Mouse (Mus musculus): ENCODE measurements around the gene Olfr263.
"Not testable (repeated sequence)": the region's sequence is repeated elsewhere in the genome, so short reads cannot be mapped to it uniquely, and the experiment has no call there.

The Olfr263 gene

DNA sequence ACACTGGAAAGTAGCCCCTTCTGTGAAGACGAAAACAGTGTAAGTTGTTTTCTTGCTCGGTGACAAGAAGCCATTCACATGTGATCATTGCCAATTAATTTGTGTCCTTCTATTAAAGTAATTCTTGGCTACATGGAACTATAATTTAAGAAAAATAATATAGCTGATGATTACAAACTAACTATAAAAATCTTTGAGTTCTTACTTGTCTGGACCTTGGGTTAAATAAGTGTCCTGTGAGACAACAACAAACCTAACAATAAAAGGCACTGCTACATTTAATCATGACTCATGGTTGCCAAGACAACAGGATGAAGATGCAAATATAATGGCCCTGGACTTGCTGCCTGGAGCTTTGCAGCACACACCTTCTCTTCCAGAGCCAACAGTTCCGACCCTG is at the start of gene Olfr263:
Gene Olfr263, plus strand, starts transcription at position 301 of the 400 bp plus-strand sequence.
- not testable (repeated sequence) for DNase-seq

DNA sequence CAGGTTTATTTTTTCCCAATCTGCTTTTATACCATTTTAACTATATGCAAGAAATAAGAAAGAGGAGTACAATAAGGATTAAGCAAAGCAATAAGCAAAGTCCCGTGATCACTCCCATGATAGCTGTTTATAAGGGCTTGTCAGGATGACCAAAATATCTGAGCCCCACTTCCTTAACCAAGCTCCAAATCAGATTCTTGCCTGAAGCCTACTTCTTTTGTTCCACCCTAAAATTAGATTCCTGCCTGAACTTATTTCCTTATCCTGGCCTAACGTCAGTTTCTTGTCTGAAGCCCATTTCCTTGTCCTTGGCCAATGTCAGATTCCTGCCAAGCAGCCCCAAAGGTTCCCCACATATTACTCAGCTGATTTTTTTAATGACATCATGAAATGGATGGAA is 46.8 kb upstream of the Olfr263 start:
- no peak for DNase-seq

DNA sequence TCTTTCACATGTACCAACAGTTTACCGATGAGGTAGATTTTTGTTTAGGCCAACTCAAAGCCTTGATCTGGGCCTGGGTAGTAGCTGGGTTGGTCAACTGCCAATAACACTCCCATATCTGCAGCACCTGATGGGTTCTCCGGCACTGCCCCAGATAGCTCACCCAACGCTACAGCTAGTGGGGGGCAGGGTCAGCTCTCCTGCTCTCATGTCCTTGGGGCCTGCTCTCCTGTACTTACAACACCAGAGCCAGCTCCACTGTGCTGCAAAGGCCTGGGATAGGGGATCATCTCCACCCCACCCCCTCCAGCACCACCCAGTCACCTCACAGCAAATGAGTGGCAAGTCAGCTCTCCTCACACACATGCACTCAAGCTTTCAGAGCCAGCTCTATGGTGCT is 19.7 kb upstream of the Olfr263 start:
- DNase-seq, result no peak

- DNase-seq, result no peak
Observed at GRCm38 (mm10) chr13:21110441-21110840, 19.0 kb upstream of the Olfr263 start.

GRCm38 (mm10) chr13:21111183-21111582 is 18.3 kb upstream of the Olfr263 start, which contains the start of gene Olfr1369-ps1:
Gene Olfr1369-ps1 (plus strand): TSS chr13:21111483.
- not testable (repeated sequence) for DNase-seq

DNA sequence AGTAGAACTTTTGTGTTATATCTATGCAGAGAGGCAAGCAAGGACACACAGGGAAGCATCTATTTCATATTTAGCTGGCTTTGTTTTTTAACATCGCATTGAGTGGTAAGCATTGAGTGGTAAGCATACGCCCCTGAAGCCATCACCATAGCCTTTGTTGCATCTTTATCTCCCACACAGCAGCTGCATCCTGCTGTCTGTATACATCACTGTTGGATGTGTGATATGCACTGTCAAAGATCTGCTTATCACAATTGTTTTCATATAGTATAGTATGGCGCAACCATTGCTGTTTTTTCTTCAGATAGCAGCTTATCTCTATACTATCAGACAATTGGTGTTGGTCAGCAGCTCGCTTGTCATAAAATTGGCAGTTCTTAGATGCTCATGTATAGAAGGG is 15.3 kb upstream of the Olfr263 start:
- no peak for DNase-seq

DNA sequence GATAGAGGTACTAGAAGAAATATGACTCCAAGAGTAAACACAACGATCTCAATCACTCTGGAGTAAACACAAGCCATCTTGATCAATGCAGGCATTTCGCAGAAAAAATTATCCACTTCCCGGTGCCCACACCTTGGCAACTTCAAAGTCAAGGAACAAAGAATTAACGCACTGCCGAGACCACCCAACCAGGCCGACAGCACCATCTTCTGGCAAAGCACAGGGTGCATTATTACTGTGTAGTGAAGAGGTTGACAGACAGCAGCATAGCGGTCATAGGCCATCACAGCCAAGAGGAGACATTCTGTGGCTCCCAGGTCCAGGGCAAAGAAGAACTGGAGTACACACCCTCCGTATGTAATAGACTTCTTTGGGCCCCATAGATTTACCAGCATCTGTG is 13.0 kb downstream of the Olfr263 start:
- DNase-seq, result no peak

GRCm38 (mm10) chr13:21145767-21146166 is 16.3 kb downstream of the Olfr263 start, which contains the start of gene Olfr1368:
Gene Olfr1368 (minus strand): TSS chr13:21145867.
- no peak for DNase-seq

- no peak for DNase-seq
Observed at GRCm38 (mm10) chr13:21155888-21156287, 26.4 kb downstream of the Olfr263 start.

GRCm38 (mm10) chr13:21158071-21158470 is 28.6 kb downstream of the Olfr263 start:
- no peak for DNase-seq

GRCm38 (mm10) chr13:21158785-21159474 is 29.5 kb downstream of the Olfr263 start:
- peak; percentile 54 to 67 for DNase-seq

DNA sequence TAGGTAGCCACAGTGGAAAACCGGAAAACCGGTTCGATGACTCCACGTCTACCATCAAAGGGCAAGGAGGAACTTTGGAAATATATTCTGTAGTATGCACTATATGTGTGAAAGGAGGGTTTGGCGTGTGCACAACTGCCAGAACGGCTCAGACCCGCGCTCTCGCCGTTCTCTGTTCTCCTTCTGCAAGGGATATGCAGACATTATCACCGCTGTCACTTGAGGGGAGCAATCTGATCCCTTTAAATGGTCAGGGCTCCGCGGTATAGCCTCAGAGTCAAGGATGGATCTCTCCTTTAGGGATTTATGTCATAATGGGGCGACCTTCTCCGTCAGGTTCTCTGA is 30.0 kb downstream of the Olfr263 start:
- no peak for DNase-seq

GRCm38 (mm10) chr13:21160041-21160511 is 30.6 kb downstream of the Olfr263 start:
- DNase-seq, result no peak

DNA sequence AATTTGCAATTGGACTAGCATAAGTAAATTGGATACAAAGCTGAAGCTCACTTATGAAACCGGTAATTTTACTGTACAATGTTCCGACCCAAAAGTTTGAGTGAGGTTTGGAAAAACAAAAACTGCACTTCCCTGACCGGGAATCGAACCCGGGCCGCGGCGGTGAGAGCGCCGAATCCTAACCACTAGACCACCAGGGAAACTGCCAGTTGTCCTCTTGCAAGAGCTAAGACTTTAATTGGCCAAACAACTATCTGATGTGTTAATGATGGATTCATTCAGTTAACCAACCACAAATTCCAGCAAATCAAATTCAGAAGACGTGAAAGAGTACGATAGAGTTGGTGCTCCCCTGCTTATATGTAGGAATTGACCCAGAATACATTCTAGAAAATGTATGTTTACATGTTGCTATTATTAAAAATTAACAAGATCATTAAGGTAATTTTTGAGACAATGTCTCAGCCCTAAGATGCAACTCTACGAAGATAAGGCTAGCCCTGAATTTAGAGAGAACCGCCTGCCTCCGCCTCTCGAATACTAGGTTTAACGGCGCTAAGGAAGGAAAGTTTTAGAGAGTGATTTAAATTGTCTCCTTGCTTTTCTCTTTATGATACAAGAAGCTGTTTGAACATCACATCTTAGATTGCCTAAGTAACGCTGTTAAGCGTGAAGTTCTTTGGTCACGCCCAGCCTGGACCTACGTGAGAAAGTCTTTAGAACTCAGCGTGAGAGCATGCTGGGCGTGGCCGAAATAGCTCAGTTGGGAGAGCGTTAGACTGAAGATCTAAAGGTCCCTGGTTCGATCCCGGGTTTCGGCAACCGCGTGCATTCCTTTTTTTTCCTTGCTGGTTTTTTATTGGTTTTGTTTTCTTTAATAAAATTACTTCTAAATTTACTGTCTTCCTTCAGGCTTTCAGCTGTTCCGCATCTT is 31.5 kb downstream of the Olfr263 start:
- DNase-seq, result peak; percentile 74 to 82

DNA sequence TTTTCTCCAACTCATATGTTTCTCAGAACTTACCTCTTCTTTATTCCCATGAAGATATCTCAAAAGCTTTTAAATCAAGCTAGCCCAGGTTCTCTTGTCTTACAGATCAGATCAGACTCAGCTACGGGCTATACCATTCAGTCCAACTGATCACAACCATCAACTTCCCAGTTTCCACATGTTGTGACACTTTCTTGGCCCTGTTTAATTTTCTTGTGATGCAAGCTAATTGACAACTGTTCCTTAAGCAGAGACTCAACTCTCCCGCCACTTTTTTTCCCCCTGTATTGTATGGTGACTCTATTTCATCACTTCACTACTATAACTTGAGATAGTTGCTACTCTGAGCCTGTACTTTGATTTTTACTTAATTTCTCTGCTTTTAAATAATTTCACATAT is 32.2 kb downstream of the Olfr263 start:
- no peak for DNase-seq

- no peak for DNase-seq
Observed at GRCm38 (mm10) chr13:21162591-21162990, 33.2 kb downstream of the Olfr263 start.

DNA sequence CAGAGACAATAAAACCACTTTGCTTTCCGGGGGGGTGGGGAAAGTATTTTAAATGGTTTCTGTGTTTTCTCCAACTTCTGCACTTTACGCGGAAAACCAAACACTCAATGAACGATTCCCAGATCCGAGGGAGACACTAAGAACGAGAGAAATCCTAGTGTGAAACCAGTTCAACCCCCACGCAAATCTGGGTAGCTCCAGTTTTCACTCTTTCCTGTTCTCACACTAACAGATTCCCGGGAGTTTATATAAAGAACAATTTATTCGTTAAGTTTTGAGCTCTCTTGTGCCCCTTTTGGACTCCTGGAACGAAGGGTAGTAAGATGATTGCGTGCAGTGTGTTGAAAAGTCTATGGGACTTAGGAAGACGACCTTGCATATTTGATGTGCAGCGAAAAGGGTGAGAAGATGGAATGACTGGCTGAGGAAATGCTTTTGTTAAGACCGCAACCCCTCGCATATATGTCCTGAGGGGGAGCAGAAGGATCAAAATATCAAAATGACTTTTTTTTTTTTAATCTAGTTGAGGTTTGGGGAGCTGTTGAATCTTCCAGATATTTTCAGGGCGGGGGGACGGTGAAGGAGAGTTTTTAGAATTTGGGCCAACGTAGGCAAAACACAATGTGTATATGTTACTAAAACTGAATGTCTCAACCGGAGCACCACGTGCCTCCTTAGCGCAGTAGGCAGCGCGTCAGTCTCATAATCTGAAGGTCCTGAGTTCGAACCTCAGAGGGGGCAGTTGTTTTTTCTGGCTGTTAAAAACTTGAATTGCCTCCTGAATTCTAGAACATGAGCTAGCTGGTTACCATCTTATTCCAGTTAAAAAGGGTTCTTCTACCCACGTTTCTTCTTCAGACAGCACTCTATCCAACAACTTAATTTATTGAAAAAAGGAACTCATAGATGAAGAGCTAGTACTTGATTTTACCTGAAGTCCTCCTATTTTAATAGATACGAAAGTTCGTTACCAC is 37.8 kb downstream of the Olfr263 start:
- DNase-seq, result peak; percentile 47 to 78

- no peak for DNase-seq
Observed at GRCm38 (mm10) chr13:21167910-21168300, 38.5 kb downstream of the Olfr263 start.

DNA sequence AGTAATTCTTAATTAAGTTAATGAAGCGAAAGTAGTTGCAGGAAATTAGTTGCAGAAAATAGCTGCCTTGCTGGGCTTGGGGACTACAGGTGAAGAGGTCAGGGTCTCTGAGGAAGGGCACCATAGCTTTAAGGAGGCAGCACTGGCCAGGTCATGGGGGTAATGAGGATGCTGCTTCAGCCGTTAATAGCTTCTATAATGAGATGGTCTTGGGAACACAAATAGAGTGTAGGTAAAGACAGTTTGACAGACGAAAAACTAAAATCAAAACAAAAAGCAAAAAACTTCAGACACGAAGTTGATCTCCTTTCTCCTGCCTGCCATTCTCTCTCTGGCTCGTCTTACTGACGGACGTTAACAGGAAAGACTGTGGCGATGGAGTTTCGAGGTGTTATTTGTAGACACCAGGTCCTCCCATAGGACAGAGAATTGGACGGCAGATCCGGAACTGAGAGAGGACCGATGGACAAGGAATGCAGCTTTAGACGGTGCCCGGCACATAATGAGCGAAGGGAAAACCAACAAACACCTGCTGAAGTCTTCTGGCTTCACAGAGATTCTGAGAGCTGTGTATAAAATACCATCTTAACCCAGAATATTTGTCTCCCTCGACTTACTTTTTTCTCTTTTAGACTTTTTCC is 39.1 kb downstream of the Olfr263 start:
- DNase-seq, result no peak

DNA sequence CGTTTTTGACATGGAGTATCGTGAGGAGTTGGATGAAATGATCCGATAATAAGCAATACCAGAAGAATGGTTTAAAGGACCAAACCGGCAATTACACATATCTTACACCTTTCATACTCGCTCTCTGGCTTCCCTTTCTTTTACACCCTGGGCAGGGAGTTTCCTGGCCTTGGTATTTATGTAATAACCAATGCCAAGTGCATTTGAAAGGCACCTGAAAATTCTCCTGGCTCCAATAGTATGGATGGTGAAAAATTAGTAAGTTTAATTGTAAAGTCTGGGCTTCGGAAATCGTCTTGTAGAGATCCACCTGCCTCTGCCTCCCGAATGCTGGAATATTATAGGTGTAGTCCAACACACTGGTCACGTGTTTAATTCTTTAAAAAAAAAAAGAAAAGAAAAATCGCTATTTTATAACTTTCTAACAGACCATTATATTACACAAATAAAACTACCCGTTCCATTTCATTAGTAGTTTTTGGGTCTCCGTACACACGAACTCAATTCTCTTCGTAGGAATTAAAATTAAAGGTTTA is 39.8 kb downstream of the Olfr263 start:
- no peak for DNase-seq

DNA sequence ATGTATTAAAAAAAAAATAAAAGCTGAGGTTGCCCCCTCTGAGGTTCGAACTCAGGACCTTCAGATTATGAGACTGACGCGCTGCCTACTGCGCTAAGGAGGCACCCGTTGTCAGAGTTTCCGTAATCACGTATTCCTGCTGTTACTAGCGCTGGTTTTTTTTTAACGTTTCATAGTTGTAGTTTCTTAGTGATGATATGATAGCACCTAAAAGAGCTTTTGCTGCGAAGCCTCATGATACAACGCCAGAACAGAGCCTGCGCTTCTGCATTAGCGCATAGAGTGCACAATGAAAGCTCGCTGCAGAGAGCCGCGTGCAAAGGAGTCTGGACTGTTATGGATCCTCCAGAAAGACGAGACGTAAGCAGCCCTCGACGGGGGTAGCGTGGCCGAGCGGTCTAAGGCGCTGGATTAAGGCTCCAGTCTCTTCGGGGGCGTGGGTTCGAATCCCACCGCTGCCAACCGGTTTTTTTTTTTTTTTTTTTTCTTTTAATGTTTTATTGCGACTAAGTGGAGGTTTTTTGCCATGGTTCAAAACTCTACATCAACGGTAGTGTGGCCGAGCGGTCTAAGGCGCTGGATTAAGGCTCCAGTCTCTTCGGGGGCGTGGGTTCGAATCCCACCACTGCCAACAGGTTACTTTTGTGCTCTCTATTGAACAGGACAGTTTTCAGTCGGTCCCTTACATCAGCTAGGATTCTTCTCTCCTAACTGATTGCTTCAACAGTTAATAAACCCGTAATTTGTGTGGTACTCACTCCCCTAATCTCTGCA is 40.4 kb downstream of the Olfr263 start:
- DNase-seq, result peak; percentile 60 to 75

Measured in thymus, adult 18-20 months (tissue).